Mouse (Mus musculus) c-Kit-positive CD71-negative TER-119-negative erythroid progenitor cells, embryonic 14.5 days (primary cell): Measurements from ENCODE around the gene Npas3.

ENCODE experiments used
- DNase-seq: peaks from one replicate; pipeline ENCODE4 v3.0.0-alpha.2; 2013; ENCODE audit warnings: low read depth

Npas3 gene

GRCm38 (mm10) chr12:53410647-53411046 lies 162.2 kb downstream of the Npas3 start:
- no peak for DNase-seq

GRCm38 (mm10) chr12:53416096-53416495 lies 167.6 kb downstream of the Npas3 start:
- DNase-seq = no peak

GRCm38 (mm10) chr12:53421701-53422100 lies 173.2 kb downstream of the Npas3 start:
- no peak for DNase-seq

GRCm38 (mm10) chr12:53423631-53424030 lies 175.2 kb downstream of the Npas3 start:
- no peak for DNase-seq

GRCm38 (mm10) chr12:53426006-53426405 lies 177.5 kb downstream of the Npas3 start:
- no peak for DNase-seq

GRCm38 (mm10) chr12:53427153-53427552 lies 178.7 kb downstream of the Npas3 start:
- DNase-seq = no peak

GRCm38 (mm10) chr12:53442029-53442428 lies 193.6 kb downstream of the Npas3 start:
- DNase-seq = no peak

GRCm38 (mm10) chr12:53447469-53447868 lies 199.0 kb downstream of the Npas3 start:
- DNase-seq = no peak

GRCm38 (mm10) chr12:53448040-53448439 lies 199.6 kb downstream of the Npas3 start:
- no peak for DNase-seq

GRCm38 (mm10) chr12:53467549-53467948 lies 219.1 kb downstream of the Npas3 start:
- no peak for DNase-seq

GRCm38 (mm10) chr12:53474486-53474885 lies 226.0 kb downstream of the Npas3 start:
- no peak for DNase-seq

- no peak for DNase-seq
Measured at GRCm38 (mm10) chr12:53484924-53485323, 236.4 kb downstream of the Npas3 start.

GRCm38 (mm10) chr12:53496386-53496785 lies 247.9 kb downstream of the Npas3 start:
- DNase-seq = no peak

GRCm38 (mm10) chr12:53514885-53515284 lies 266.4 kb downstream of the Npas3 start:
- DNase-seq = no peak

GRCm38 (mm10) chr12:53519556-53519955 lies 271.1 kb downstream of the Npas3 start:
- no peak for DNase-seq

- no peak for DNase-seq
Measured at GRCm38 (mm10) chr12:53522631-53523030, 274.2 kb downstream of the Npas3 start.

GRCm38 (mm10) chr12:53527046-53527445 lies 278.6 kb downstream of the Npas3 start:
- DNase-seq = no peak

- no peak for DNase-seq
Measured at GRCm38 (mm10) chr12:53529345-53529744, 280.9 kb downstream of the Npas3 start.

- no peak for DNase-seq
Measured at GRCm38 (mm10) chr12:53536816-53537215, 288.3 kb downstream of the Npas3 start.

- no peak for DNase-seq
Measured at GRCm38 (mm10) chr12:53556359-53556758, 307.9 kb downstream of the Npas3 start.

GRCm38 (mm10) chr12:53558259-53558658 lies 309.8 kb downstream of the Npas3 start:
- no peak for DNase-seq

GRCm38 (mm10) chr12:53566712-53567387 lies 318.4 kb downstream of the Npas3 start:
- DNase-seq = no peak

GRCm38 (mm10) chr12:53581181-53581580 lies 332.7 kb downstream of the Npas3 start:
- DNase-seq = no peak

GRCm38 (mm10) chr12:53587249-53587648 lies 338.8 kb downstream of the Npas3 start:
- DNase-seq = no peak
